Mouse (Mus musculus): ENCODE data around the gene Lrig2. TPM values are rescaled to one million over a fixed set of nuclear protein-coding genes. Genes with fewer than 3 reads are reported as not detected.

The Lrig2 gene
- polyA plus RNA-seq, 1 experiment from 2014 or later, result 20.1 TPM

GRCm38 (mm10) chr3:104533223-104533622 is 21.5 kb upstream of the Lrig2 start:
- ATAC-seq, result no peak
- TF ChIP-seq CTCF (IDR thresholded peaks at IDR 0.05), result no peak
- ChIA-PET CTCF (interaction anchor here (0.8 to 1.8 kb wide), 4 partner anchors 7 to 167 kb away, joined by 3 to 6 read pairs (median 4); no protein-coding TSS in a partner anchor), POLR2A (interaction anchor here (1.2 kb wide), 1 partner anchor 12 kb away, joined by 4 read pairs; no protein-coding TSS in a partner anchor)
- H3K27me3 ChIP-seq, result no peaks in the 10 kb centered on the region
- DNase-seq (ENCODE audit: low read depth, low spot score), result no peak
- in situ Hi-C loops (cut with MboI; ENCODE audit: low pct_unique_long_range_greater_than_20kb), result no loop called here

- no peak for TF ChIP-seq CTCF (IDR thresholded peaks at IDR 0.05)
- POLR2A ChIA-PET, result no interaction called here
- DNase-seq (ENCODE audit: low read depth, low spot score) (no peak), ATAC-seq (no peak)
- CTCF ChIA-PET, result interaction anchor here (1.3 kb wide), 1 partner anchor 14 kb away, joined by 6 read pairs; no protein-coding TSS in a partner anchor
- in situ Hi-C loops (cut with MboI; ENCODE audit: low pct_unique_long_range_greater_than_20kb), result loop anchor here (10.0 kb wide), 1 partner anchor 529 kb away; the partner anchor contains the start of gene Cttnbp2nl
- H3K27me3 ChIP-seq, result no peaks in the 10 kb centered on the region
Measured at GRCm38 (mm10) chr3:104526115-104526882, 14.6 kb upstream of the Lrig2 start.

GRCm38 (mm10) chr3:104525516-104525915 is 13.8 kb upstream of the Lrig2 start:
- DNase-seq (ENCODE audit: low read depth, low spot score) (no peak), ATAC-seq (no peak)
- ChIA-PET CTCF (interaction anchor here (1.3 kb wide), 2 partner anchors 15 to 157 kb away, joined by 4 to 6 read pairs; no protein-coding TSS in a partner anchor), POLR2A (interaction anchor here (0.6 kb wide), 1 partner anchor 17 kb away, joined by 7 read pairs; no protein-coding TSS in a partner anchor)
- H3K27me3 ChIP-seq, result no peaks in the 10 kb centered on the region
- no peak for TF ChIP-seq CTCF (IDR thresholded peaks at IDR 0.05)
- in situ Hi-C loops (cut with MboI; ENCODE audit: low pct_unique_long_range_greater_than_20kb), result loop anchor here (10.0 kb wide), 1 partner anchor 529 kb away; the partner anchor contains the start of gene Cttnbp2nl

- POLR2A ChIA-PET, result interaction anchor here (0.6 kb wide), 1 partner anchor 17 kb away, joined by 7 read pairs; no protein-coding TSS in a partner anchor
- ATAC-seq (no peak), DNase-seq (ENCODE audit: low read depth, low spot score) (no peak)
- in situ Hi-C loops (cut with MboI; ENCODE audit: low pct_unique_long_range_greater_than_20kb), result loop anchor here (10.0 kb wide), 1 partner anchor 530 kb away; the partner anchor contains the start of gene Cttnbp2nl
- no peaks in the 10 kb centered on the region for H3K27me3 ChIP-seq
- TF ChIP-seq CTCF (IDR thresholded peaks at IDR 0.05), result no peak
- CTCF ChIA-PET, result interaction anchor here (1.3 kb wide), 2 partner anchors 16 to 157 kb away, joined by 4 to 6 read pairs; no protein-coding TSS in a partner anchor
Measured at GRCm38 (mm10) chr3:104525029-104525428, 13.3 kb upstream of the Lrig2 start.

GRCm38 (mm10) chr3:104523333-104523871 is 11.7 kb upstream of the Lrig2 start:
- ATAC-seq (peak; percentile 86), DNase-seq (ENCODE audit: low read depth, low spot score) (peak; percentile 92)
- in situ Hi-C loops (cut with MboI; ENCODE audit: low pct_unique_long_range_greater_than_20kb), result loop anchor here (10.0 kb wide), 1 partner anchor 531 kb away; the partner anchor contains the start of gene Cttnbp2nl
- ChIA-PET POLR2A (no interaction called here), CTCF (interaction anchor here (1.0 to 3.6 kb wide), 4 partner anchors 10 to 152 kb away, joined by 3 to 13 read pairs (median 8); partner anchors contain the start of gene Lrig2)
- no peak for TF ChIP-seq CTCF (IDR thresholded peaks at IDR 0.05)
- H3K27me3 ChIP-seq, result no peaks in the 10 kb centered on the region

- in situ Hi-C loops (cut with MboI; ENCODE audit: low pct_unique_long_range_greater_than_20kb), result loop anchor here (10.0 kb wide), 1 partner anchor 533 kb away; the partner anchor contains the start of gene Cttnbp2nl
- TF ChIP-seq CTCF (IDR thresholded peaks at IDR 0.05), result no peak
- ATAC-seq, result no peak
- ChIA-PET POLR2A (interaction anchor here (0.6 to 1.3 kb wide), 4 partner anchors 10 to 119 kb away, joined by 3 to 4 read pairs (median 4); no protein-coding TSS in a partner anchor), CTCF (interaction anchor here (0.9 to 3.6 kb wide), 6 partner anchors 9 to 161 kb away, joined by 3 to 13 read pairs (median 4); partner anchors contain the start of gene Lrig2)
- no peak for DNase-seq (ENCODE audit: low read depth, low spot score)
- no peaks in the 10 kb centered on the region for H3K27me3 ChIP-seq
Measured at GRCm38 (mm10) chr3:104521341-104521924, 9.7 kb upstream of the Lrig2 start.

- H3K27me3 ChIP-seq, result no peaks in the 10 kb centered on the region
- ATAC-seq (no peak), DNase-seq (ENCODE audit: low read depth, low spot score) (peak; percentile 22)
- POLR2A ChIA-PET, result interaction anchor here (0.6 to 1.3 kb wide), 2 partner anchors 11 to 19 kb away, joined by 3 to 4 read pairs; no protein-coding TSS in a partner anchor
- in situ Hi-C loops (cut with MboI; ENCODE audit: low pct_unique_long_range_greater_than_20kb), result loop anchor here (10.0 kb wide), 1 partner anchor 534 kb away; the partner anchor contains the start of gene Cttnbp2nl
- CTCF ChIA-PET, result interaction anchor here (1.2 to 3.6 kb wide), 3 partner anchors 112 to 155 kb away, joined by 3 to 13 read pairs (median 3); no protein-coding TSS in a partner anchor
- TF ChIP-seq CTCF (IDR thresholded peaks at IDR 0.05), result no peak
Measured at GRCm38 (mm10) chr3:104520471-104520870, 8.8 kb upstream of the Lrig2 start.

GRCm38 (mm10) chr3:104518931-104519330 is 7.2 kb upstream of the Lrig2 start:
- DNase-seq (ENCODE audit: low read depth, low spot score) (no peak), ATAC-seq (no peak)
- no peak for TF ChIP-seq CTCF (IDR thresholded peaks at IDR 0.05)
- H3K27me3 ChIP-seq, result no peaks in the 10 kb centered on the region
- POLR2A ChIA-PET, result interaction anchor here (0.6 to 0.9 kb wide), 2 partner anchors 11 to 551 kb away, joined by 3 read pairs; partner anchors contain the start of gene Phtf1
- CTCF ChIA-PET, result interaction anchor here (0.9 to 9.9 kb wide), 4 partner anchors 8 to 164 kb away, joined by 3 to 91 read pairs (median 9); no protein-coding TSS in a partner anchor
- in situ Hi-C loops (cut with MboI; ENCODE audit: low pct_unique_long_range_greater_than_20kb), result loop anchor here (10.0 kb wide), 1 partner anchor 476 kb away; no protein-coding TSS in a partner anchor

GRCm38 (mm10) chr3:104518411-104518810 is 6.7 kb upstream of the Lrig2 start:
- CTCF ChIA-PET, result interaction anchor here (0.8 to 9.9 kb wide), 6 partner anchors 8 to 165 kb away, joined by 3 to 91 read pairs (median 4); no protein-coding TSS in a partner anchor
- H3K27me3 ChIP-seq, result no peaks in the 10 kb centered on the region
- in situ Hi-C loops (cut with MboI; ENCODE audit: low pct_unique_long_range_greater_than_20kb), result loop anchor here (10.0 kb wide), 1 partner anchor 476 kb away; no protein-coding TSS in a partner anchor
- DNase-seq (ENCODE audit: low read depth, low spot score) (no peak), ATAC-seq (no peak)
- POLR2A ChIA-PET, result interaction anchor here (0.9 kb wide), 1 partner anchor 11 kb away, joined by 3 read pairs; no protein-coding TSS in a partner anchor
- no peak for TF ChIP-seq CTCF (IDR thresholded peaks at IDR 0.05)
